Mouse (Mus musculus): ENCODE measurements around the gene Zdhhc14. TPM values are rescaled to one million over a fixed set of nuclear protein-coding genes. Genes with fewer than 3 reads are reported as not detected.
"Not testable (repeated sequence)": the region's sequence is repeated elsewhere in the genome, so short reads cannot be mapped to it uniquely, and the experiment has no call there.

Zdhhc14 gene
- total RNA-seq, 2 experiments from 2014 or later = 25.9 to 29.4 TPM

DNA sequence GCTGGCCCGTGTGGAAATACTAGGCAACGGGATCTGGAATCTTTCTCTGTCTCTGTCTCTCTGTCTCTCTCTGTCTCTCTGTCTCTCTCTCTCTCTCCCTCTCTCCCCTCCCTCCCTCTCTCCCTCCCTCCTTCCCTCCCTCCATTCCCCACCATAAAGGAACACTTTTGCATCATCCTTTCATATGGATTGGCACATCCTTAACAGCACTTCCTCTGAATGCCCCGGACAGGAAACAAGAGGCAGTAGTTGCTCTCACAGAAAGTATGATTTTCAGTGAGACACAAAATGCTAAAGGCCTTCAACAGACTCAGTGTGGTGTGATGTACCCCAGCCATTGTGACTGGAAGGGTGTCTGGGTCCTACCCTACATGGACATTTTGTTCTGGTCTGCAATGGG, 89.9 kb downstream of the Zdhhc14 start:
- intact Hi-C loops (cut with DNase I) = no loop called here
- no peak for DNase-seq (ENCODE audit: extremely low spot score in 1 of 2, low spot score in 2 of 2)

DNA sequence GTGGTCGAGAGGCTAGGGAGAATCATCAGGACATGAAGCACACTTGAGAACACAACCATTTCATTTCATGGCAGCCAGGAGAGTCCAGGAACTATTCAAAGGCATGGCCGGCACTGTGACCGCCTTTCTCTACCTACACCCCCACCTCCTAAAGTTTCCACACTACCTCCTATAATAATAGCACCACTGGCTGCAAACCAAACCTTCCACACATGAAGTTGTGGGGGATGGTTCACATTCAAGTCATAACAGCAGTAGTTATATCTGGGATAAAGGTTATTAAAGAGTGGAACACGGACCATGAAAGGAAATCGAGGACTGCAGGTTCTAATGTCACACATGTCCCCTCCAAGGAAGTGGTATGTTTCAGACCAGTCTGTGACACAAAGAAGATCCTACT, 90.6 kb downstream of the Zdhhc14 start:
- intact Hi-C loops (cut with DNase I) = no loop called here
- no peak for DNase-seq (ENCODE audit: extremely low spot score in 1 of 2, low spot score in 2 of 2)

DNA sequence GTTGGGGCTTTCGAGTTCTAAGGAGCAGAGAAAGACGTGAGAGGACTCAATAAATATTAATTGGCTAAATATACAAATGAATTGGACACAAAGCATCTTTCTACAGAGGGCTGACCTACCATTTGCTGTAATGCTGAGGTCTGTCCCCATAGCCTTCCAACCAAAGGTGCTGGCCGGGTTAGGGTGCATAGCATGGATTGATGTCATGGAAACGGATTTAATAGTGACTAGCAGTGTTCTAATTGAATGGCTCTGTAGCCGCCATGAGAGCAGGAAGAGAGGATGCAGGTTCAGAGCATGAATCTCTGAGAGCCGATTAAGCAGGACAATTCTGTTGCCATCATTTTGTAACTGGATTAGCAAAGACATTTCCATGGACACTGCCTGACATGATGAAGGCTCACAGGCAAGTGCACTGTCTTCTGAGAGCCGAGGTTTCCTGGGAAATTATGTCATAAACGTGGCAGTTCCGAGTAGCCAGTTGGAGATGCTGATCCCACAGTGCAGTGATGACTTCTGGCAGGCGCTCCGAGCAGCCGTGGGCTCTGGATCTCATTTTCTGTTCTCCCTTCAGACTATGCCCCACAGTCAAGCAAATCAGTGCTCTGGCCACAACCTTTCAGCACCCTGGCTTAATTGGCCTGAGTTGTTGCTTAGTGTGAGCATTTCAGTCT, 91.3 kb downstream of the Zdhhc14 start:
- DNase-seq (ENCODE audit: extremely low spot score in 1 of 2, low spot score in 2 of 2) = no peak
- intact Hi-C loops (cut with DNase I) = no loop called here

GRCm38 (mm10) chr17:5591604-5592209, 99.3 kb downstream of the Zdhhc14 start:
- DNase-seq (ENCODE audit: extremely low spot score in 1 of 2, low spot score in 2 of 2) = peak; percentile 27 to 47
- intact Hi-C loops (cut with DNase I) = no loop called here

GRCm38 (mm10) chr17:5593071-5593470, 100.7 kb downstream of the Zdhhc14 start:
- intact Hi-C loops (cut with DNase I) = no loop called here
- no peak for DNase-seq (ENCODE audit: extremely low spot score in 1 of 2, low spot score in 2 of 2)

DNA sequence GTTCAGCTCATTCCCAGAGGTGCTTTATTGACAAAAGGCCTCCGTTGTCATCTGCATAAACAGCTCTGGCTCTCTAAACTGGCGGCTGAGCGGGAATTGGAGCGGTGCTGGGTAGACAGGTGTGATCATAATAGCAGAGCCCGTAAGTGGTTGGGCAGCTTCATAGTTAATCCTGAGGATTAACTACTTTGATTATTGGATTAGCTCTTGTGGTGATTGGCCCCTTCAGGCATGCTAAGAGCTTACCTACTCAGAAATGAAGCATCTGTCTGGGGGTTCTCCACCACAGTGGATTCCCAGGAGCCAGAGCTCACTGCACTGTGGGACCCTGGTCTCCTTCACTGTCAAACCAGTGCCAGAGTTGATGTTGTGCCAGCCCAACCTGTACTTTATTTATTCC, 102.7 kb downstream of the Zdhhc14 start:
- intact Hi-C loops (cut with DNase I) = no loop called here
- no peak for DNase-seq (ENCODE audit: extremely low spot score in 1 of 2, low spot score in 2 of 2)

DNA sequence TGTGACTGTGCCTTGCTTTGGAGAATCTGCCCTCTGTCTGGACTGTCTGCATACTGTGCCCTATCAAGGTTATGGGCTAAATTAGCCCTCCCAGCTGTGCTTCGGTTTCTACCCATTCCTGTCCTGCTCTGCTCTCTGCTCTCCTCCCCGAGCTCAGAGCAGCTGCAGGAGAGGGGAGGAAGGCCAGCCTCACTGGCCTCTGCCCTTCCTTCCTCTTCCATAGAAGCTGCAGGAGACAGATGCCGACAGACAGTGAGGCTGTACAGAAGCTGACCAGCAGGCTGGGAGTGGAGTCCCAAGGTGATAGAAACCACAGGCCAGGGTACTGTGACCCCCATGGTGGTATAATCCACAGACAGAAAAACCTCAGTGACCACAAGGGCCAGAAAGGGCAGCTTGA, 104.1 kb downstream of the Zdhhc14 start:
- DNase-seq (ENCODE audit: extremely low spot score in 1 of 2, low spot score in 2 of 2) = no peak
- intact Hi-C loops (cut with DNase I) = no loop called here

DNA sequence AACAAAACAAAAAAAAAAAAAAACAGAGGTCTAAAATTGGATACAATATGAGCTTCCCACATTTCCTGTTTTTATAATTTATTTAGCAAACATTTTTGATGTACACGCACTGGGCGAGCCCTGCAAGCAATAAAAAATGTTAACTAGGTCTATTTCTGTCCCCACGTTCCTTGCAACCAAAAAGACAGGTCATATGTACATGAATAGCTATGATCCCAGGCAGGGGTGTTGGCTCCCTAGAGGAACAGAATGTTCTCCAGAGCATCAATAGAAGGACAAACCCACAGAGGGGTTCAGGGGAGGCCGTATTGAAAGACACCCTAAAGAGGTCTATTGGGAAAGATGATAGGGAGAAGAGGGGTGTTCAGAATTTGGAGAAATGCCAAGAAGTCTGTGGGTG, 106.6 kb downstream of the Zdhhc14 start:
- intact Hi-C loops (cut with DNase I) = no loop called here
- DNase-seq (ENCODE audit: extremely low spot score in 1 of 2, low spot score in 2 of 2) = no peak

- intact Hi-C loops (cut with DNase I) = no loop called here
- DNase-seq (ENCODE audit: extremely low spot score in 1 of 2, low spot score in 2 of 2) = no peak
These were observed 108.2 kb downstream of the Zdhhc14 start for GRCm38 (mm10) chr17:5600505-5601027.

- DNase-seq (ENCODE audit: extremely low spot score in 1 of 2, low spot score in 2 of 2) = no peak
- intact Hi-C loops (cut with DNase I) = no loop called here
These were observed 109.6 kb downstream of the Zdhhc14 start for GRCm38 (mm10) chr17:5601953-5602352.

DNA sequence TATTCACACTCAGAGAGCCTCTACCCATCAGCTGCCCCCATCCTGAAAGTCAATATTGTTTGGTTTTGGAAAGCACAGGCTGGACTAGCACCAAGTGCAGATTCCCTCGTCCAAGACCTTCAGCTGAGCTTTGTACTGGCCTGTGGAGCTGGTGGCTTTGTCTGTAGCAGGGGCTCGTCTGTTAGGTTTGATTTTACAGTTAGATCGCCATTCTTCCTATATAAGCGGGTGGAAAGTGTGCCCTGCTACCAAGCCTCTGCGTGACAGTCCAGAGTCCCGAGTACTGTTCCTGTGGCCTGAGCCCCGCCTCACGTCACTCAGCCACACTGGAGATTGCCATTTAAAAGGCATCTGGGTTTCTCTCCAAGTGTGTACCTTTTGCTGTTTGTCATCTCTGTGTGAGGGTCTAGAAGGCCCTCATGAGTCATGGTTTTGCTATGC, 113.8 kb downstream of the Zdhhc14 start:
- no peak for DNase-seq (ENCODE audit: extremely low spot score in 1 of 2, low spot score in 2 of 2)
- intact Hi-C loops (cut with DNase I) = no loop called here

DNA sequence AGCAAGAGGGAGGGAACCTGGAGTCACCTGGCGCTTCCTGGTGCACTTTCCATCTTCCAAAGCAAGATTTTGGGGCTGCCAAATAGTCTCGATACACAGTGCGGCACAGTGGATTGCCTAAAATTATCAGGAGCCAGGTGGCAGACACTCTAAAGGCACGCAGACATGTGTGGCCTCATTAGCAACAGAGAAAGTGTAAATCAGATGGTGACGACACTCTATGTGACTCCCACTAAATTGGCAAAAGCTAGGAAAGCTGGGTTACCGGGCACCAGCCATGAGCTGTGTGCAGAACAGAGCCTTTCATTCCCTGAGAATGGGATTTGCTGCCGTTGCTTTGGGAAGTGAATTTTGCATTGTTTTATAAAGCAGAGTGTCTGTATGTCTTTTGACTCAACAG, 115.0 kb downstream of the Zdhhc14 start:
- no peak for DNase-seq (ENCODE audit: extremely low spot score in 1 of 2, low spot score in 2 of 2)
- intact Hi-C loops (cut with DNase I) = no loop called here

DNA sequence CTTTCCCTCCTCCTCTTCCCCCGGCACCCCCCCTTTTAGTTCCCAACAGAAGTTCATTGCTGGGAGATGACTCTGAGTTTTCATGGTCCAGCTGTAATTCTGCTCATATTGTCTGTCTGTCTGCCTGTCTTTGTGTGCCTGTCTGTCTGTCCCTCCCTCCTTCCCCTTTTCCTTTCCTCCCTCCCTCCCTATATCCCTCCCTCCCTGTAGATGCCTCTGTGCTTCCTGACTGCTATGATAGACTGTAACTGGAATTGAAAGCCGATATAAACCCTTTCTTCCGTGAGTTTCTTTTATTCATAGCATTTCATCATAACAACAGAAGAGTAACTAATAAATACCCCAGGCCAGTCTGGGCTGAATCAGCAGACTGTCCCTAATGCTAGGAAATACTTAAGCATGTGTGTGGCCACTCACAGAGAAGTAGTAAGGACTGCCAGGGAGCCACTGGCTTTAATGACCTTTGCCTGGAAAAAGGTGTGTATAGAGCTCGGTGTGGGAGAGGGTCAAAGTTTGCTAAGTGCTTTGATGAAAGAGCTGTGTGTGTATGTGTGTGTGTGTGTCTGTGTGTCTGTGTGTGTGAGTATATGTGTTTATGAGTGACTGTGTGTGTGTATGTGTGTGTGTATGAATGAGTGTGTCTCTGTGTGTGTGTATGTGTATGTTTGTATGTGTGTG, 117.7 kb downstream of the Zdhhc14 start:
- intact Hi-C loops (cut with DNase I) = no loop called here
- DNase-seq (ENCODE audit: extremely low spot score in 1 of 2, low spot score in 2 of 2) = no peak

DNA sequence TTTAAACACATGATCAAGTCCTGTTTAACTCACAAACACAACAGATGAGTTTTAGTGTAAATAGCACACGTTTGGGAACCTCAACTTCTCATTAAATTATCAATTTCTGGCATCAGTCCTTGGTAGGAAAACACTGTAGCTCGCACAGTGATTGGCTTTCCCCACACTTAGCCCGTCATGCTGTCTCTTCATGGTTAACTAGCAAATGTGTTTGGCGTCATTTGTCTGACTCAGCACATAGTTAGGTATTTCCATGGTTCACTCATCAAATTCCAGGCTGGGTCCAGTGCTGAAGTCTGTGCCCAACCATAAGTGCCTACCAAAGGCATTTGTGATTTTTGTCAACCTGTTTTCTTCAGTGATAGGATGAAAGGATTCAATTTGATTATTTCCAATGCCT, 119.9 kb downstream of the Zdhhc14 start:
- intact Hi-C loops (cut with DNase I) = no loop called here
- DNase-seq (ENCODE audit: extremely low spot score in 1 of 2, low spot score in 2 of 2) = no peak

GRCm38 (mm10) chr17:5614771-5615318, 122.5 kb downstream of the Zdhhc14 start:
- intact Hi-C loops (cut with DNase I) = no loop called here
- DNase-seq (ENCODE audit: extremely low spot score in 1 of 2, low spot score in 2 of 2) = peak in 1 of 2 experiments; percentile 20

GRCm38 (mm10) chr17:5621626-5622591, 129.6 kb downstream of the Zdhhc14 start:
- intact Hi-C loops (cut with DNase I) = no loop called here
- DNase-seq (ENCODE audit: extremely low spot score in 1 of 2, low spot score in 2 of 2) = no peak

- intact Hi-C loops (cut with DNase I) = no loop called here
- DNase-seq (ENCODE audit: extremely low spot score in 1 of 2, low spot score in 2 of 2) = no peak
These were observed 130.4 kb downstream of the Zdhhc14 start for GRCm38 (mm10) chr17:5622764-5623163.

DNA sequence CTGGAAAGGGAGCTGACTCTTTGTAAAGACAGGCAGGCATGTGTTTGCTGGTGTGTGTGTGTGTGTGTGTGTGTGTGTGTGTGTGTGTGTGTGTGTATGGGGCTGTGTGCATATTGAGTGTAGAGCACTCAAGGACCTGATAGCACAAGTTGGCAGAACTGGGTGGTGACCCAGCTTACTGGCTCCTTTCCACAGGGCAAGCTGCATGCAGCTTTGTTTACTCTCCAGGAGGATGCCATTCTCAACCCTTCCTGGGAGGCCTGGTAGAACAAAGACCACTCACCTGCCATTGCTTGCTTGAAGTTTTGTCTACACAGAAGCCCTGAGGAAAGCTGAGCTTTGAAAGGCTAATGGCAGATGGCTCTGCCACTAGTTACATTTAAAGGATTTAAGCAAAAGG, 130.8 kb downstream of the Zdhhc14 start:
- intact Hi-C loops (cut with DNase I) = no loop called here
- DNase-seq (ENCODE audit: extremely low spot score in 1 of 2, low spot score in 2 of 2) = no peak

GRCm38 (mm10) chr17:5624815-5625214, 132.5 kb downstream of the Zdhhc14 start:
- DNase-seq (ENCODE audit: extremely low spot score in 1 of 2, low spot score in 2 of 2); intact Hi-C loops (cut with DNase I): not testable (repeated sequence)
